Mouse (Mus musculus) heart, embryonic 16.5 days (tissue): ENCODE measurements around the gene Slc32a1. TPM values are rescaled to one million over a fixed set of nuclear protein-coding genes. Genes with fewer than 3 reads are reported as not detected.

Source experiments
- ATAC-seq: fragments of 200-750 bp; cut with Nextera tagmentation; replicated peaks from 2 replicates; pipeline ENCODE4 v1.8.0; 2017; ENCODE audit warnings: moderate number of reproducible peaks; ENCODE audit not compliant: insufficient read depth, low FRiP score; ENCODE audit errors: extremely low read depth
- H3K27ac ChIP-seq: fragments of 300-500 bp; sonication (generic); 2 replicates; pipeline ENCODE4 v1.5.1; 2014; ENCODE audit warnings: mild to moderate bottlenecking, low read length, control low read depth, moderate library complexity
- H3K27me3 ChIP-seq: fragments of 300-500 bp; sonication (generic); 2 replicates; pipeline ENCODE4 v1.6.1; 2014; ENCODE audit warnings: low read length, mixed read lengths; ENCODE audit not compliant: control insufficient read depth, insufficient read depth
- H3K36me3 ChIP-seq: fragments of 300-500 bp; sonication (generic); 2 replicates; pipeline ENCODE4 v1.6.1; 2014; ENCODE audit not compliant: control insufficient read depth, insufficient read depth
- H3K4me1 ChIP-seq: fragments of 300-500 bp; sonication (generic); 2 replicates; pipeline ENCODE4 v1.6.1; 2014; ENCODE audit warnings: low read length, mixed read lengths; ENCODE audit not compliant: control insufficient read depth, insufficient read depth
- H3K4me2 ChIP-seq: fragments of 300-500 bp; sonication (generic); 2 replicates; pipeline ENCODE4 v1.6.1; 2014; ENCODE audit warnings: low read depth, mild to moderate bottlenecking, control low read depth, low read length
- H3K4me3 ChIP-seq: fragments of 300-500 bp; sonication (generic); 2 replicates; pipeline ENCODE4 v1.5.1; 2014; ENCODE audit warnings: mild to moderate bottlenecking, control low read depth, low read length
- H3K9ac ChIP-seq: fragments of 300-500 bp; sonication (generic); 2 replicates; pipeline ENCODE4 v1.6.1; 2014; ENCODE audit warnings: low read length, control low read depth
- H3K9me3 ChIP-seq: fragments of 300-500 bp; sonication (generic); replicated peaks from 2 replicates; pipeline ENCODE4 v1.6.1; 2016; ENCODE audit warnings: low read length; ENCODE audit not compliant: control insufficient read depth
- WGBS: fragments of 180-500 bp; shearing (Covaris S2); extraction: QIAGEN DNeasy Blood & Tissue Kit; methylation state at CpG from one replicate; pipeline ENCODE4 v1.1.7; 2014; 5-methylcytosine and 5-hydroxymethylcytosine counted together
- polyA plus RNA-seq: library from polyadenylated mRNA; unstranded; fragments of >200 nt; fragmentation: Nextera tagmentation; extraction: Ambion mirVana; gene quantifications from 2 replicates; pipeline ENCODE4 v1.2.1, GENCODE M21; 2015

Gene Slc32a1
- polyA plus RNA-seq, 1 experiment from 2014 or later: not detected

DNA sequence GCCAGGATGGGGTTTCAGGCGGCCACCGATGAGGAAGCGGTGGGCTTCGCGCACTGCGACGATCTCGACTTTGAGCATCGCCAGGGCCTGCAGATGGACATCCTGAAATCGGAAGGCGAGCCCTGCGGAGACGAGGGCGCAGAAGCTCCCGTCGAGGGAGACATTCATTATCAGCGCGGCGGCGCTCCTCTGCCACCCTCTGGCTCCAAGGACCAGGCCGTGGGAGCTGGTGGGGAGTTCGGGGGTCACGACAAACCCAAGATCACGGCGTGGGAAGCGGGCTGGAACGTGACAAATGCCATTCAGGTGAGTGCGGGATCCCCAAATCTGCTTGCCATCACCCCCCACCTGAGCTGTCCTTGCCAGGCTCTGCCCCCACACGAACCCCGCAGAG is 756 bp downstream of the Slc32a1 start:
- H3K9ac ChIP-seq: no peak overlapping the region
- no peak for ATAC-seq
- H3K4me3 ChIP-seq: peak overlapping the region; percentile 24; the same call in 1 of the 2 replicates
- no peak overlapping the region for H3K27ac ChIP-seq
- H3K9me3 ChIP-seq: no peaks in the 10 kb centered on the region
- WGBS: under 1% methylated on average over 30 of the region's 30 CpGs
- H3K4me1 ChIP-seq: 0 out of 2 replicates have a peak, but pooled peaks cover 2% of the 10 kb centered on the region
- H3K27me3 ChIP-seq: peaks cover 96% of the 10 kb centered on the region
- no peaks in the 10 kb centered on the region for H3K36me3 ChIP-seq
- H3K4me2 ChIP-seq: peak overlapping the region; percentile 25; the same call in 1 of the 2 replicates

DNA sequence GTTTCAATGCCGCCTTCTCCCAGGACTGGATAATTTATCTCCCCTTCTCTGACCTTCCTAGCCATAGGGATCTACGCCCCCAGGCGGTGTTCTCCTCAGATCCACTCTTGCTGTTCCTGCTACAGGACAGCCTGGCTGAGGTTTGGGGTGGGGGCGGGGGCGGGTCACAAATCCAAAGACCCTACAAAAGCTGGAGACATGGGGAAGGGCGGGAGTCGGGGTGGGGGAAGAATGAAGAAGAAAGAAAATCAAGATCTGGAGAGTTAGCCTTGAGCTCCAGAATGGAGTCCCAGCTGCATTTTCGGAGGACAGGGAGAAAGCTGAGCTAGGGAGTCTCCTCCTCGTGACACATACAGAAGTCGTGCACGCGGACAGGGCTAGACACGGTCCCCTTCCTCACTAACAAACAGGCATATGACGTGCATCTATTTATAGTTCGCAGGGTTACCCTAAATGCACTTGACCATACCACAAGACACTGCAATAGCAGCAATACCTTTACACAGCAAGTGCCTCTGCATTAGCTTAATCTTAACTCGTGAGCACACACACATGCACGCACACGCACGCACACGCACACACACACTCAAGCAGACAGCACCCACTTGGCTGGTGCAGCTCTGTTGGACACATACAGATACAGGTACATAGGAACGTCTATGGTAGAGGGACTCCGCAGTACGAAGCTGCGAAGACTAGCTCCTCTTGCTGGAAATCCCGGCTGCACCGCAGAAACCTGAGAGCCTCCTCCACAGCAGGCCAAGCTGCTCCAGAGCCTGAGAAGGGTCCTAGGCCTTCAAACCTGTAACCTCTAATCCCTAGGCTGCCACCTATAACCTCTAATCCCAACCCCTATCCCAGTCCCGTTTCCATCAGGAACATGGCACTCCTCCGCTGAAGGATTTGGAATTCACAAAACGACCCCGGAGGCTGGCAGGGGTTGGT is 1.4 kb downstream of the Slc32a1 start:
- WGBS: 5% methylated on average over 30 of the region's 30 CpGs
- H3K4me3 ChIP-seq: no peak overlapping the region

DNA sequence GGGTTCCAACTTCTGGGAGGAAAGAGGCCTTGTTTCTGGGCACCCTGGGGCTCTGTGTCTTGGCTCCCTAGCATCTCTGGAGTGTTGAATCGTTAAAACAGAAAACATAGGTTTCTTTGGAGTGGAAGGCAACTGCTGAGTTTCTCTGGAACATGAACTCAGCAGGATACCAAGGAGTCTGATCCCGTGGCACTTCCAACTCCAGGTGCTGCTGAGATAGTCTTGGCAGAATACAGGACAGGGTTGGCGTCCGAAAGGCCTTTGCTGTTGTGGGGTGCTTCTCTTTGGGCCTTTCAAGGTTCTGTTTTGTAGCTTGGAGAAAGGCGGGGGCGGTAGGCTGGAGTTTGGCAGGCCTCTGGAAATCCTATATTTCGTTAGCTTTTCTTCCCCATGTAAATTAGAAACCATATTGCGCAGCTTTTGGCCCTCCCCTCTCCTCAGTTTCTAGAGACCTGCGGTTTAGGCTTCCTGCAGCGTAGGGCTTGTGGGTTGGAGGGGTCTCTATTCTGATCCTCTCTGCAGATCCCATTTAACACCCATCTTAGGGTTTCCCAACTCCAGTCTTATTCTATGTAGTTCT is 2.2 kb downstream of the Slc32a1 start:
- Histone ChIP-seq H3K9me3 (no peaks in the 10 kb centered on the region), H3K4me2 (no peak overlapping the region), H3K27me3 (peaks cover 96% of the 10 kb centered on the region), H3K36me3 (no peaks in the 10 kb centered on the region), H3K27ac (no peak overlapping the region), H3K9ac (no peak overlapping the region), H3K4me3 (no peak overlapping the region), H3K4me1 (0 out of 2 replicates have a peak, but pooled peaks cover 2% of the 10 kb centered on the region)
- ATAC-seq: no peak
- WGBS: 9% methylated on average over 10 of the region's 10 CpGs

More for the DNA sequence above, 1.4 kb downstream of the Slc32a1 start:
- H3K9me3 ChIP-seq: no peaks in the 10 kb centered on the region
- no peak overlapping the region for H3K4me2 ChIP-seq
- peaks cover 96% of the 10 kb centered on the region for H3K27me3 ChIP-seq
- ATAC-seq: no peak
- H3K9ac ChIP-seq: no peak overlapping the region
- 0 out of 2 replicates have a peak, but pooled peaks cover 2% of the 10 kb centered on the region for H3K4me1 ChIP-seq
- no peak overlapping the region for H3K27ac ChIP-seq
- H3K36me3 ChIP-seq: no peaks in the 10 kb centered on the region

- no peaks in the 10 kb centered on the region for H3K36me3 ChIP-seq
- no peak overlapping the region for H3K9ac ChIP-seq
- no peak overlapping the region for H3K4me2 ChIP-seq
- ATAC-seq: no peak; the same call in 1 of the 2 replicates
- H3K4me1 ChIP-seq: 0 out of 2 replicates have a peak, but pooled peaks cover 2% of the 10 kb centered on the region
- H3K4me3 ChIP-seq: no peak overlapping the region
- no peak overlapping the region for H3K27ac ChIP-seq
- WGBS: 4% methylated on average over 53 of the region's 53 CpGs
- H3K27me3 ChIP-seq: peaks cover 97% of the 10 kb centered on the region
- H3K9me3 ChIP-seq: no peaks in the 10 kb centered on the region
Measured at GRCm38 (mm10) chr2:158613541-158614417, 3.2 kb downstream of the Slc32a1 start.

GRCm38 (mm10) chr2:158614418-158614955 is 3.9 kb downstream of the Slc32a1 start:
- no peak overlapping the region for H3K27ac ChIP-seq
- ATAC-seq: no peak
- H3K27me3 ChIP-seq: peaks cover 95% of the 10 kb centered on the region
- no peaks in the 10 kb centered on the region for H3K9me3 ChIP-seq
- H3K4me3 ChIP-seq: peak overlapping the region; percentile 7; the same call in 1 of the 2 replicates
- no peaks in the 10 kb centered on the region for H3K36me3 ChIP-seq
- no peak overlapping the region for H3K4me2 ChIP-seq
- H3K9ac ChIP-seq: no peak overlapping the region
- WGBS: 4% methylated on average over 47 of the region's 47 CpGs
- 0 out of 2 replicates have a peak, but pooled peaks cover 2% of the 10 kb centered on the region for H3K4me1 ChIP-seq

- 2% methylated on average over 24 of the region's 24 CpGs for WGBS
- Histone ChIP-seq H3K27ac (no peak overlapping the region), H3K9me3 (no peaks in the 10 kb centered on the region), H3K27me3 (peaks cover 94% of the 10 kb centered on the region), H3K9ac (no peak overlapping the region), H3K36me3 (no peaks in the 10 kb centered on the region), H3K4me2 (no peak overlapping the region; the same call in 1 of the 2 replicates), H3K4me1 (0 out of 2 replicates have a peak, but pooled peaks cover 2% of the 10 kb centered on the region), H3K4me3 (peak overlapping the region; percentile 7)
- ATAC-seq: no peak
Measured at GRCm38 (mm10) chr2:158615161-158615680, 4.7 kb downstream of the Slc32a1 start.

- 4% methylated on average over 13 of the region's 13 CpGs for WGBS
- no peak overlapping the region for H3K9ac ChIP-seq
- H3K4me3 ChIP-seq: no peak overlapping the region
- no peak for ATAC-seq
- 0 out of 2 replicates have a peak, but pooled peaks cover 1% of the 10 kb centered on the region for H3K4me1 ChIP-seq
- H3K27me3 ChIP-seq: peaks cover 89% of the 10 kb centered on the region
- H3K27ac ChIP-seq: no peak overlapping the region
- H3K36me3 ChIP-seq: no peaks in the 10 kb centered on the region
- H3K4me2 ChIP-seq: no peak overlapping the region
- H3K9me3 ChIP-seq: no peaks in the 10 kb centered on the region
Measured at GRCm38 (mm10) chr2:158615702-158616101, 5.1 kb downstream of the Slc32a1 start.

DNA sequence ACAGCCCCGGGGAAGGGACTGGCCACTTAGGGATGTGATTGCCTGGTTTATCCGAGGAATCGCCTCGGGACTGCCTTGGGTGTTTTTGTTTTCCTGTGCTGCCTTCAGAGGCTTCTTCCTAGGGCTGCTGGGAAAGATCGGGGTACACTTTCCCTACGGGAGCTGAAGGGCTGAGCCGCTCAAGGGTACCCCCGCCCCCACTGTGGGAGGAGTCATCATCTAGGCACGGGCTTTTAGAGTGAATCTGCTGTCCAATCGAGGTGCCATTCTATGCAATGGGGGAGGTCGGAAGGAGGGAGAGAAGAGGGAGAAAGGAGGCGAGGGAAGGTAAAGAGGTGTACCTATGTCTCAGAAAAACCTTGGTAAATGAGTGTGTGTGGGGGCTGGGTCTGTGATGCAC is 5.7 kb downstream of the Slc32a1 start:
- no peak overlapping the region for H3K9ac ChIP-seq
- H3K9me3 ChIP-seq: no peaks in the 10 kb centered on the region
- ATAC-seq: no peak

More for the DNA sequence above, 5.7 kb downstream of the Slc32a1 start:
- Histone ChIP-seq H3K27ac (no peak overlapping the region), H3K4me1 (no peaks in the 10 kb centered on the region), H3K4me2 (no peak overlapping the region), H3K36me3 (no peaks in the 10 kb centered on the region), H3K27me3 (peaks cover 88% of the 10 kb centered on the region), H3K4me3 (no peak overlapping the region)
- WGBS: 3% methylated on average over 12 of the region's 12 CpGs
